Mouse (Mus musculus): Measurements from ENCODE around the gene Rpl13a. TPM values are rescaled to one million over a fixed set of nuclear protein-coding genes. Genes with fewer than 3 reads are reported as not detected.
A peak's percentile ranks its signal among the peaks of the same experiment; 100 is the strongest.
"Not testable (repeated sequence)": the region's sequence is repeated elsewhere in the genome, so short reads cannot be mapped to it uniquely, and the experiment has no call there.

Rpl13a gene
- total RNA-seq, 2 experiments from 2014 or later = 552 to 624 TPM

DNA sequence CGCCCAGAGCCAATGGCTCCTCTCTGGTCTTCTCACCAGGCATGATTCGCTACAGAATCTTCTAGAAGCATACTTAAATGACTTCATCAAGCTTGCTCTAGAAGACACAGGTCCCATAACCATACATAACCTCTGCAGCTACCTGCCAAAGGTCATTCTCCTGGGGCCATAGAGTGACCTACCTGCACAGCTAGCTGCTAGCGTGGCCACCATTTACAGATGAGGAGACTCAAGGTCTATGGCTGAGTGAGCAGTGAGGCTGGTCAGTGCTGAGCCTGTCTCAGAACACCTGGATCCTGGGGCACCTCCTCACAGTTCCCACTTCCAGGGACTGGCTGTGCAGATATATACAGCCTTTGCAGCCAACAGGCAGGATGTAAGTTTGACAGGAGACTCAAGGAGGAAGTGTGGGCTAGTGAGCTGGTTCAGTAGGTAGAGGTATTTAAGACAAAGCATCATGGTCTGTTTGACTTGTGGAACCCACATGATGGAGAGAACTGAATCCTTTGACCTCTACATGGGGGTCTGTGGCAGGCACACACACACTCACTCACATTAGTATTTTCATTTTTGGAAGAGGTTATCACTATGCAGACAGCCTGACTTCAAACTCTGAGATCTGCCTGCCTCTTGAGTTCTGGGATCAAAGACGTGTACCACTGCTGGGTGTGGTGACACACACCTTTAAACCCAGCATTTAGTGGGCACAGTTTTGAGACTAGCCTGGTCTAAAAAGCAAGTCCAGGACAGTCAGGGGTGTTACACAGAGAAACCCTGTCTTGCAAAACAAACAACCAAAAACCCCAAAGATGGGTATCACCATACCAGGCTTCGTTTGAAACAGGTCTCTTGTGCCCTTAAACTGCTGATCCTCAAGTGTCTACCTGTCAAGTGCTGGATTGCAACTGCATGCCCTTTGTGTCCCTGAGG lies 8.5 kb downstream of the Rpl13a start:
- no peak for DNase-seq
- TF ChIP-seq CTCF (IDR thresholded peaks at IDR 0.05) = no peak
- H3K27ac ChIP-seq = peak overlapping the region; percentile 95
- no peak overlapping the region for H3K4me3 ChIP-seq
- intact Hi-C loops (cut with DNase I) = loop anchor here (5.0 kb wide), 1 partner anchor 38 kb away; no protein-coding TSS in a partner anchor

- Histone ChIP-seq H3K27ac (no peak overlapping the region), H3K4me3 (no peak overlapping the region)
- intact Hi-C loops (cut with DNase I) = no loop called here
- no peak for TF ChIP-seq CTCF (IDR thresholded peaks at IDR 0.05)
- DNase-seq = no peak
Observed at GRCm38 (mm10) chr7:45118336-45118735, 10.2 kb downstream of the Rpl13a start.

DNA sequence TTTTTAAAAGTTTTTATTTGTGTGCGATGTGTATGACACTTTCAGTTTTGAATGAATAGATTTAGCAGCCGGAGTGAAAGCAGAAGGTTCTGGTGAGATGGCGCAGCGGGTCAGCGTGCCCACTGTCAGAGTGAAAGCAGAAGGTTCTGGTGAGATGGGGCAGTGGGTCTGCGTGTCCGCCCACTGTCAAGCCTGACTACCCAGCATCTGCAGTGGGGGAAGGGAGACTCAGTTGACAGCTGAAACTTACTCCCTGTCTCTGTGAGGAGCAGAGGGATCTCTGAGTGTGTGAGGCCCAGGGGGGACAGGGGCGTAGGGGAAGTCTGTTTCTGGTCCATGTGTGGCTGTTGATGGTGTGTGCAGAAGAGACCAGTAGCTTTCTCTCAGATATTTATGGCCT lies 11.0 kb downstream of the Rpl13a start:
- no peak for TF ChIP-seq CTCF (IDR thresholded peaks at IDR 0.05)
- intact Hi-C loops (cut with DNase I) = no loop called here
- DNase-seq = no peak
- Histone ChIP-seq H3K27ac (no peak overlapping the region; the same call in 1 of the 2 replicates), H3K4me3 (no peak overlapping the region)

- no peak for DNase-seq
- no peak for TF ChIP-seq CTCF (IDR thresholded peaks at IDR 0.05)
- H3K27ac ChIP-seq = no peak overlapping the region
- intact Hi-C loops (cut with DNase I) = no loop called here
- no peak overlapping the region for H3K4me3 ChIP-seq
Observed at GRCm38 (mm10) chr7:45113476-45113875, 15.1 kb downstream of the Rpl13a start.

- H3K27ac ChIP-seq = no peak overlapping the region
- H3K4me3 ChIP-seq = no peak overlapping the region
- no peak for TF ChIP-seq CTCF (IDR thresholded peaks at IDR 0.05)
- intact Hi-C loops (cut with DNase I) = no loop called here
- no peak for DNase-seq
Observed at GRCm38 (mm10) chr7:45112529-45112928, 16.0 kb downstream of the Rpl13a start.

DNA sequence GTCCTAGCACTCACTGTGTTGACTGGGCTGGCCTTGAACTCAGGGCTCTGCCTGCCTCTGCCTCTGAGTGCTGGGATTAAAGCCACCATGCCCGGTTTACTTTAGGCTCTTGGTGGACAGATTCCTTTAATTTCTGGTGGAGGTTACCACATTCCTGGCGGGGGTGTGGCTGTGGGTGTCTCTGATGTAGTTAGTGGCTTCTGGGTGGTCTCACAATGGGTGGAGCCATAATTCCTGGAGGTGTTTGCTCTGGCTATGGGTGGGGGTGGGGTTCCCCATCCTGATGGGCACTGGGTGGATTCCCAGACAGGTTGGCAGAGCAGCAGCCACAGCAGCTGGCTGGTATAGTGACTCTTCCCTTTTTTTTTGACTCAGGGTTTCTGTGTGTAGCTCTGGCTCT lies 16.6 kb downstream of the Rpl13a start:
- no peak overlapping the region for H3K27ac ChIP-seq
- DNase-seq = no peak
- H3K4me3 ChIP-seq = no peak overlapping the region
- TF ChIP-seq CTCF (IDR thresholded peaks at IDR 0.05) = no peak
- intact Hi-C loops (cut with DNase I) = no loop called here

GRCm38 (mm10) chr7:45110089-45110488 lies 18.5 kb downstream of the Rpl13a start:
- intact Hi-C loops (cut with DNase I); H3K4me3 ChIP-seq; DNase-seq; H3K27ac ChIP-seq: not testable (repeated sequence)

DNA sequence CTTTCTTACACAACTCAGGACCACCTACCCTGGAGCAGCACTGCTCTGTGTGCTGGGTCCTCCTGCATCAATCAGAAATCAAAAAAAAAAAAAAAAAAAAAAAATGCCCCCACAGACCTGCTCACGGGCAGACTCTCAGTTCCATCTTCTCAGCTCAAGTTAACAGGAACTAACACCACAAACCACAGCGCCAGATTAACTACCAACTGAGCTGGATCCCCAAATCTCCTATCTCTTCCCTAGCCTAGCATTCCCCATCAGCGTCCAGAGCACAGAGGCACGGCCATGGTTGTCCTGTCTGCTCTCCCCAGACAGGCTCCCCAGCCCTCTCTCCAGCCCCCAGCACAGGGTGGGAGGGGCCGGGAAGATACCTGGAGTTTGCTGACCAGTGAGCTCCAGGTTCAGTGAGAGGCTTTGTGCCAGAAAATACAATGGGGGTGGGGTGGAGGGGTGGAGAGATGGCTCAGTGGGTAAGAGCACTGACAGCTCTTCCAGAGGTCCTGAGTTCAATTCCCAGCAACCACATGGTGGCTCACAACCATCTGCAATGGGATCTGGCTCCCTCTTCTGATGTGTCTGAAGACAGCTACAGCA lies 21.4 kb downstream of the Rpl13a start:
- no peak for DNase-seq
- intact Hi-C loops (cut with DNase I) = no loop called here
- Histone ChIP-seq H3K27ac (no peak overlapping the region), H3K4me3 (no peak overlapping the region)
- no peak for TF ChIP-seq CTCF (IDR thresholded peaks at IDR 0.05)

- TF ChIP-seq CTCF (IDR thresholded peaks at IDR 0.05) = no peak
- no peak overlapping the region for H3K27ac ChIP-seq
- intact Hi-C loops (cut with DNase I) = no loop called here
- no peak overlapping the region for H3K4me3 ChIP-seq
- no peak for DNase-seq
Observed at GRCm38 (mm10) chr7:45106441-45106840, 22.1 kb downstream of the Rpl13a start.

GRCm38 (mm10) chr7:45105491-45105890 lies 23.1 kb downstream of the Rpl13a start:
- DNase-seq = no peak
- no peak overlapping the region for H3K27ac ChIP-seq
- no peak for TF ChIP-seq CTCF (IDR thresholded peaks at IDR 0.05)
- H3K4me3 ChIP-seq = no peak overlapping the region
- intact Hi-C loops (cut with DNase I) = no loop called here

DNA sequence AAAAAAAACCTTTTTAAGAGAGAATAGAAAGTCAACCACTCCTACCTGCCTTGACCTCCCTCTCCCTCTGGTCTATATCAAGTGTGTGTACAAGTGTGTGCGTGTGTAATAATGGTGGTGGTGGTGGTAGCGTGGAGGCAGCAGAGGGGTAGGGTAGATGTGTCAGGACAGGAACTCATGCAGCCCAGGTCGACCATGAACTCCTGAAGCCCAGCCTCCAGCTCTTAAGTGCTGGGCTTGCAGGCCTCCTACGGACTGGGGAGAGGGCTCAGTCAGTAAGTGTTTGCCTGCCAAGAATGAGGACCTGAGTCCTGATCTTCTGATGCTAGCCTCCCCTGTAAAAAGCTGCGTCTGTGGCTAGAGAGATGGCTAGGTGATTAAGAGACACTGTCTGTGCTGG lies 23.6 kb downstream of the Rpl13a start:
- H3K4me3 ChIP-seq = no peak overlapping the region
- intact Hi-C loops (cut with DNase I) = no loop called here
- H3K27ac ChIP-seq = no peak overlapping the region
- DNase-seq = no peak
- TF ChIP-seq CTCF (IDR thresholded peaks at IDR 0.05) = no peak

DNA sequence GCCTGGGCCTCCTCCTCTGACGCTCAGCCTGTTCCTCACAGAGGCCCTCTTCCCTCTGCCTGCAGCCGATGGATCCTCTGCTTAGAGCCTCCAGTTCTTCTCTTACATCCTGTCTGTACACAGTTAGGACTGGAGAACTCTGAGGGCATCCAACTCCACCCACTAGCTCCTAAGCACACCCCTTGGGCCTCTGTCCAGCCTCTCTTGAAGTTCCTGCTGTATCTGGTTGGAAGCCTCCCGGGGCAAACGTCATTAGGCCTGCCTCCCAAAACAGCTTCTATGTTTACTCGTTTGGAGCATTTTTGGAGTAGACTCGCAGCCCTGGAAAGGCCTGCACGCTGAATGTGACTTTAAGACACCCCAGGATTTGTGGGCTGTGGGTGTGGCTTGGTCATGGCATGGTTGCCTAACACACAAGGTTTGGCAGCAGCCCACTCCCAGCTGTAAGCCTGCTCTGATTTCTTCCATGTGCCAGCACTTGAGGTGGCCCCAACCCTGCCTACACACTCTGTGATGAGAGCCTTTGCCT lies 24.8 kb downstream of the Rpl13a start, which contains the start of gene Fcgrt:
TSS of gene Fcgrt (minus strand) at position 200 of the 529 bp plus-strand sequence.
- intact Hi-C loops (cut with DNase I) = loop anchor here (2.0 kb wide), 1 partner anchor 21 kb away; no protein-coding TSS in a partner anchor
- peak within 1 kb of the TSS; percentile 72 for H3K4me3 ChIP-seq
- peak within 1 kb of the TSS; percentile 94 for H3K27ac ChIP-seq
- DNase-seq = peak; percentile 96
- no peak for TF ChIP-seq CTCF (IDR thresholded peaks at IDR 0.05)

Data from gastrocnemius, adult 2 months (tissue).